Mouse (Mus musculus) liver, postnatal 0 days (tissue): Measurements from ENCODE around the gene Coro1c. TPM values are rescaled to one million over a fixed set of nuclear protein-coding genes. Genes with fewer than 3 reads are reported as not detected.

Experiments used
- ATAC-seq: fragments of 200-750 bp; cut with Nextera tagmentation; 2 replicates; pipeline ENCODE4 v1.8.0; 2017; ENCODE audit warnings: mild to moderate bottlenecking, moderate library complexity
- DNase-seq: peaks from one replicate; pipeline ENCODE4 v3.0.0-alpha.2; 2016
- H3K27ac ChIP-seq: fragments of 300-500 bp; sonication (generic); 2 replicates; pipeline ENCODE4 v1.5.1; 2014; ENCODE audit warnings: antibody characterized with exemption, moderate library complexity, mild to moderate bottlenecking, low read depth
- H3K27me3 ChIP-seq: fragments of 300-500 bp; sonication (generic); 2 replicates; pipeline ENCODE4 v1.6.1; 2014; ENCODE audit warnings: low read length, control low read depth, mixed read lengths; ENCODE audit not compliant: insufficient read depth
- H3K36me3 ChIP-seq: fragments of 300-500 bp; sonication (generic); replicated peaks from 2 replicates; pipeline ENCODE4 v1.6.1; 2014; ENCODE audit warnings: mild to moderate bottlenecking, control low read depth, low read length, moderate library complexity, mixed read lengths; ENCODE audit not compliant: insufficient read depth
- H3K4me1 ChIP-seq: fragments of 300-500 bp; sonication (generic); 2 replicates; pipeline ENCODE4 v1.6.1; 2014; ENCODE audit warnings: antibody characterized with exemption, mild to moderate bottlenecking, control low read depth; ENCODE audit not compliant: insufficient read depth
- H3K4me2 ChIP-seq: fragments of 300-500 bp; sonication (generic); 2 replicates; pipeline ENCODE4 v1.6.1; 2014; ENCODE audit warnings: low read depth, mild to moderate bottlenecking, low read length, moderate library complexity, mixed read lengths
- H3K4me3 ChIP-seq: fragments of 300-500 bp; sonication (generic); 2 replicates; pipeline ENCODE4 v1.5.1; 2014; ENCODE audit warnings: low read depth, low read length
- H3K9ac ChIP-seq: fragments of 300-500 bp; sonication (generic); replicated peaks from 2 replicates; pipeline ENCODE4 v1.6.1; 2014; ENCODE audit warnings: mild to moderate bottlenecking, moderate library complexity
- H3K9me3 ChIP-seq: fragments of 300-500 bp; sonication (generic); 2 replicates; pipeline ENCODE4 v1.6.1; 2016; ENCODE audit warnings: mild to moderate bottlenecking, control low read depth, low read length, mixed read lengths
- CTCF ChIP-seq: sonication (generic); IDR thresholded peaks from 2 replicates; pipeline ENCODE4 v1.5.1; 2016; ENCODE audit warnings: antibody characterized with exemption, low read depth
- EP300 ChIP-seq: IDR thresholded peaks from 2 replicates; pipeline ENCODE4 v1.6.1; 2016; ENCODE audit warnings: antibody characterized with exemption, low read depth, mild to moderate bottlenecking
- WGBS: fragments of 180-500 bp; shearing (Covaris S2); extraction: QIAGEN DNeasy Blood & Tissue Kit; methylation state at CpG from one replicate; pipeline ENCODE4 v1.1.7; 2014; ENCODE audit not compliant: insufficient replicate concordance; 5-methylcytosine and 5-hydroxymethylcytosine counted together
- polyA plus RNA-seq: library from polyadenylated mRNA; unstranded; fragments of >200 nt; fragmentation: Nextera tagmentation; extraction: Ambion mirVana; gene quantifications from 2 replicates; pipeline ENCODE4 v1.2.1, GENCODE M21; 2015

Gene Coro1c
- polyA plus RNA-seq, 1 experiment from 2014 or later: 27.6 TPM

DNA sequence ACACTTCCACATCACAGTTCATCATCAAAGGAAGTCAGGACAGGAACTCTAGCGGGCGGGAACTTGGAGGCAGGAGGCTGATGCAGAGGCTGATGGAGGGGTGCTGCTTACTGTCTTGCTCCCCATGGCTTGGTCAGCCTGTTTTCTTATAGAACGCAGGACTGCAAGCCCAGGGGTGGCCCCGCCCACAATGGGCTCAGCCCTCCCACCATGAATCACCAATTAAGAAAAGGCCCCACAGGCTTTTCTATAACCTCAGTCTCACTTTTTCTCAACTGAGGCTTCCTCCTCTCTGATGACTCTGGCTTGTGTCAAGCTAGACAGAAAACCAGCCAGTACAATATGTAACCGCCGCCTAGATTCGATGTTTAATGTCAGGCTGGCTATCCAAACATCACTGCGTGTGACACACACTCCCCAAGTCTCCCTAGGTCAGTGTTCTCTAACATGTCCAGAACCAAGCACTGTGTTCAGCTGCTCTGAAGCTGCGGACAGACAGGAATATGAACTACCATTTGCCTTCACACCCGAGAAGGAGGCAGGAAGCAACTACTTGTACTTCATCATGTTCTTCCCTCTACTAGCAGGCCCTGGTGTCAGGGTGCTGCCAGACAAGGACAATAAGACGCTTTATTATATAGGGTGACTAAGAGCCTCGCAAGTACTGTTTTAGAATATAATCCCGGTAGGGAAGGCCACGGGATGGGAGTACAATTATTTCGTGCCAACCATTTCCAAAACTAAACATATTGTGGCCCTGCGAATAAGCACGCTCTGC lies 1.4 kb downstream of the Coro1c start:
- peak; percentile 72 for DNase-seq
- TF ChIP-seq CTCF (no peak), EP300 (no peak)
- Histone ChIP-seq H3K4me2 (peak overlapping the region; percentile 93), H3K27ac (peak overlapping the region; percentile 96), H3K4me3 (peak overlapping the region; percentile 82), H3K27me3 (no peaks in the 10 kb centered on the region), H3K4me1 (peaks cover 56% of the 10 kb centered on the region), H3K9ac (peak overlapping the region; percentile 91), H3K36me3 (no peaks in the 10 kb centered on the region), H3K9me3 (no peaks in the 10 kb centered on the region)
- ATAC-seq: no peak
- WGBS: 10% methylated on average over 17 of the region's 17 CpGs

DNA sequence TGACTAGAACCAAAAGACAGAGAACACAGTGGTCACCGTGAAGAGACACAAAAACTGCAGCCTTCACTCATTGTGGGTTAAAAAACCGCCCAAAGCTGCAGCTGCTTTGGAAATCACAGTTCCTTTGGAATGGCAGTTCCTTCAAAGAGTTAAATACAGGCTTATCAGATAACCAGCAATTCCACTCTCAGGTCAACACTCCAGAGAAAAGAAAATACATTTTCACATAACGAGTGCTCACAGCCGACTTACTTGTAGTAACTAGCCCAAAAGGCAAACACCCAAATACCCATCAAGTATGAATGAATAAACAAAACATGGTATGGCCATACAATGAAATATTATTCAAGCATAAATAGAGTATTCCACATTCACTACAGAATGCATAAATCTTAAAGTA lies 3.6 kb downstream of the Coro1c start:
- peaks cover 51% of the 10 kb centered on the region for H3K4me1 ChIP-seq
- H3K27ac ChIP-seq: no peak overlapping the region
- H3K27me3 ChIP-seq: no peaks in the 10 kb centered on the region
- H3K9ac ChIP-seq: no peak overlapping the region
- TF ChIP-seq CTCF: no peak
- no peak for TF ChIP-seq EP300
- no peak overlapping the region for H3K4me3 ChIP-seq
- no peaks in the 10 kb centered on the region for H3K36me3 ChIP-seq
- no peak overlapping the region for H3K4me2 ChIP-seq
- DNase-seq (no peak), ATAC-seq (no peak)
- 44% methylated on average over 4 of the region's 4 CpGs for WGBS
- H3K9me3 ChIP-seq: no peaks in the 10 kb centered on the region

DNA sequence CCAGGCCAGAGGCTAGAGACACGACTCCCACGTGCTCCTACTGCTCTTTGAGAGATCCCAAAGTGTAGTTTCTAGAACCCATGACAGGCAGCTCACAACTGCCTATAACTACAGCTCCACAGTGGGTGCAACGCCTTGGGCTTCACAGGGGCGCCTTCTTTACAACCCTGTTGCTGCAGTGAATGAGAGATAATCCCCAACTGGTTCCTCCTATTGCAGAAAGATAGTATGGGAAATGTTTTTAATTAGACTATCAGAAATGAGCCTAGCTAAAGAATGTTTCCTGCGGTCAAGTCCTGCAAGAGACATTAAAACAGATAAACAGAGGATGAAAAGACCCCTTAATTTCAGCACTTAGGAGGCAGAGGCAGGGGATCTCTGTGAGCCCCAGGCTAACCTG lies 5.6 kb downstream of the Coro1c start:
- TF ChIP-seq CTCF (no peak), EP300 (no peak)
- H3K9me3 ChIP-seq: no peaks in the 10 kb centered on the region
- H3K4me1 ChIP-seq: peaks cover 40% of the 10 kb centered on the region
- ATAC-seq (no peak), DNase-seq (no peak)
- H3K27me3 ChIP-seq: no peaks in the 10 kb centered on the region
- no peak overlapping the region for H3K9ac ChIP-seq
- no peaks in the 10 kb centered on the region for H3K36me3 ChIP-seq
- no peak overlapping the region for H3K27ac ChIP-seq
- H3K4me3 ChIP-seq: no peak overlapping the region
- WGBS: 41% methylated on average over 5 of the region's 5 CpGs
- no peak overlapping the region for H3K4me2 ChIP-seq

DNA sequence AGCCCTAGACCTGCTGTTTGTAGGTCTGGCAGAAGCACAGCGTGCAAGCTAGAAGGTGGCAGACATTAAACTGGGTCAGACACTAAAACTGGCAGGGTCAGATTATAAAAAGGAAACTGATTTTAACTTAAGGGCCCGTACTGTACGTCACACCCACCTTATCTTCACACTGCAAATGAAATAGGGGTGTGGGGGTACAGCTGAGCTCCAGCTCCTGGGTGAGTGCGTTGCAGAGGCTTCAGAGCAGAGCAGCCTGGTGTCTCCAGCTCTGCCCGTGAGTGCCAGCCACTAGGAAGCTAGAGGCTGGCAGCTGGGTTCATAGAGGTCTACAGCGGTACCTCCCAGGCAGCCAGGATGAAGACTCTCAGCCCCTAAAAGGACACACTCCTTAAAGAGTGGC lies 6.5 kb downstream of the Coro1c start:
- 53% methylated on average over 6 of the region's 6 CpGs for WGBS
- H3K9me3 ChIP-seq: no peaks in the 10 kb centered on the region
- DNase-seq (no peak), ATAC-seq (peak; percentile 71)
- H3K4me1 ChIP-seq: peaks cover 36% of the 10 kb centered on the region
- TF ChIP-seq CTCF: no peak
- TF ChIP-seq EP300: peak; percentile 39
- H3K27ac ChIP-seq: no peak overlapping the region
- no peak overlapping the region for H3K9ac ChIP-seq
- no peaks in the 10 kb centered on the region for H3K36me3 ChIP-seq
- no peaks in the 10 kb centered on the region for H3K27me3 ChIP-seq
- no peak overlapping the region for H3K4me2 ChIP-seq
- no peak overlapping the region for H3K4me3 ChIP-seq

DNA sequence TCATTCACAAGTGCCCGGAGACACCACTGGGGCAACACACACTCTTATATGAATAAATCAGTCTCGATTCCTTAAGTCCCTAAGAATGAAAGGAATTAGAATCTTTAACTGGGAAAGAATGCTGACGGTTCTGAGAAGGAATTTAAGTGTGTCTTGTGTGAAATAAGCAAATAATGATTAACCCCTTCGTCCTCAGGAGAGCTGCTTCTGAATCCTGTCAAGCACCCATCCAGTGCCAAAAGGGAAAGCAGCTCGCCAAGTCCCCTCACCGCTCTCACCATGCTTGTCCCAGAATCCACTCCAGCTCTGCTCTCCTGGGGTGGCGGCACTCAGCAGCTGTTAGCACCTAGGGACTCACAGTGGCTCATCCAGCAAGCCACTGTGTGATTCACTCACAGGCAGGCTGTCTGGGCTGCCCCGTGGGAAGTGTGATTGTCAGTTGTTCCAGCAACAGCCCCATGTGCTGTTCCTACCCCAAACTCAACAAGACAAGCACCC lies 7.4 kb downstream of the Coro1c start:
- H3K4me2 ChIP-seq: no peak overlapping the region
- no peak for ATAC-seq

DNA sequence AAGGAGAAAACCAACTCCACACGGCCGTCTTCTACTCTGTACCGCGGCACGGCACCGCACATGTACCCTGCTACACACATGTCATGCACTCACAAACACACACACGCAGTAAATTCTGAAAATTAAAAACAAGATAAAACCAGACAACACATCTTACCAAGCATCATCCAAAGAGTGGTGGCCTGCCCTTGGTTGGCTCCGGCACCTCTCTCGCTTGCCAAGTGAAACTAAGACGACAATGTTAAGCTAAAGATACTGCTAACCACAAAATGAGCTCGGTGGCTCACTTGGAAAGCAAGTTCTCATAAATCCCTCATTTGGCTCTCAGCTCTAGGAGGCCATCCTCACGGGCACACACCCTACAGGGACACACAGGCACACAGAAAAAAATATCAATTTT lies 9.0 kb downstream of the Coro1c start:
- TF ChIP-seq CTCF (no peak), EP300 (no peak)
- 59% methylated on average over 12 of the region's 12 CpGs for WGBS
- H3K9ac ChIP-seq: no peak overlapping the region
- H3K4me3 ChIP-seq: no peak overlapping the region
- no peaks in the 10 kb centered on the region for H3K27me3 ChIP-seq
- H3K36me3 ChIP-seq: no peaks in the 10 kb centered on the region
- H3K9me3 ChIP-seq: no peaks in the 10 kb centered on the region
- peaks cover 16% of the 10 kb centered on the region for H3K4me1 ChIP-seq
- H3K27ac ChIP-seq: no peak overlapping the region
- DNase-seq: no peak
- H3K4me2 ChIP-seq: peak overlapping the region; percentile 6; the same call in 1 of the 2 replicates
- no peak for ATAC-seq

More for the DNA sequence above, 7.4 kb downstream of the Coro1c start:
- no peaks in the 10 kb centered on the region for H3K36me3 ChIP-seq
- peaks cover 28% of the 10 kb centered on the region for H3K4me1 ChIP-seq
- no peak for DNase-seq
- H3K4me3 ChIP-seq: no peak overlapping the region
- WGBS: 76% methylated on average over 8 of the region's 8 CpGs
- no peaks in the 10 kb centered on the region for H3K27me3 ChIP-seq
- H3K9me3 ChIP-seq: no peaks in the 10 kb centered on the region
- H3K9ac ChIP-seq: no peak overlapping the region
- H3K27ac ChIP-seq: no peak overlapping the region
- TF ChIP-seq EP300 (no peak), CTCF (no peak)
